Mouse (Mus musculus): ENCODE results near the gene Foxo1.
A peak's percentile ranks its signal among the peaks of the same experiment; 100 is the strongest.

DNA sequence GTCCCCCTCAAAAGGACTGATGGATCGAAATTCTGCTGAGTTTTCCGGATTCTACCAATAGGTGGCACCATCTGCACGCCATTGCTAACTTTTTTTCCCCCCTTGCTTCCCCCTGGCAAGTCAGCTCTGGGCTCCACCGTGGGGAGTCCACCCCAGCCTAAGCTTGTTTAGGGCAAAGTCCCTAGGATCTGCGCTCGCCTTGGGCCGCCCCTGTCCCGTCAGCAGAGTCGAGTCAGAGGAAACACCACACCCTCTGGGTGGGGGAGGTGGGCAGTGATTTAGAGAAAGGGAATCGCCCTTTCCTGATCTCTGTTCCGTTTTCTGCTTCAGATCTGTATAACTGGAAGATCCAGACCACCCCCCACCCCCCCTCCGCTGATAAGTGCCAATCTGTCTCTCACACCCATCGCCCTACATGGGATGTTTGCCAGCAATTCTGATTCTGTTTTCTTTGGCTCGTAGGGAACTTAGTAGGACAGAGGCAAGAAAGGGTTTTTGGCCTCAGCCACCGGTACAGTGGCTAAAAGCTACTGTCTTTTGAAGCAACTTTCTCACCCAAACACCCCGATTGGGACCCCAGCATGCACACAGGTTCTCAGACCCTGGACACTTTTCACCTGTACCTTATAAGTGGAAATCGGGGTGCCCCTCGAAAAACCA, 10.2 kb upstream of the Foxo1 start:
- TF ChIP-seq CTCF (IDR thresholded peaks at IDR 0.05 in 2 of 3, conservative IDR thresholded peaks at IDR 0.05 in 1 of 3; ENCODE audit: control insufficient read depth in 1 of 3, insufficient read depth in 1 of 3, low read depth in 2 of 3, low read length in 3 of 3, poor library complexity in 1 of 3, severe bottlenecking in 1 of 3) (peak; percentile 44 to 76 (median 58)), POLR2AphosphoS5 (IDR thresholded peaks at IDR 0.05; ENCODE audit: borderline replicate concordance, low read depth, low read length) (no peak), POLR2A (IDR thresholded peaks at IDR 0.05; ENCODE audit: control insufficient read depth in 1 of 2, insufficient read depth in 1 of 2, low read depth in 1 of 2, low read length in 2 of 2, poor library complexity in 1 of 2) (no peak), EP300 (IDR thresholded peaks at IDR 0.05; ENCODE audit: low read depth in 1 of 2, low read length in 2 of 2) (no peak), TBP (IDR thresholded peaks at IDR 0.05; ENCODE audit: low read depth, low read length) (no peak), ETS1 (IDR thresholded peaks at IDR 0.05; ENCODE audit: low read depth, low read length) (no peak), HCFC1 (IDR thresholded peaks at IDR 0.05; ENCODE audit: low read depth, low read length) (no peak), ZNF384 (IDR thresholded peaks at IDR 0.05; ENCODE audit: low read depth, low read length) (peak; percentile 69), GATA1 (IDR thresholded peaks at IDR 0.05; ENCODE audit: low read depth, low read length) (no peak)
